Mouse (Mus musculus) gonadal fat pad, adult 2 months (tissue): ENCODE measurements around the gene Pus10. TPM values are rescaled to one million over a fixed set of nuclear protein-coding genes. Genes with fewer than 3 reads are reported as not detected.
"Not testable (repeated sequence)": the region's sequence is repeated elsewhere in the genome, so short reads cannot be mapped to it uniquely, and the experiment has no call there.

Experiments
- DNase-seq: peaks from one replicate; pipeline ENCODE4 v3.0.0-alpha.2; 2012; ENCODE audit warnings: low read depth
- polyA plus RNA-seq: library from polyadenylated mRNA; depleted of rRNA; stranded (reverse); fragments of >200 nt; gene quantifications from 2 replicates; pipeline ENCODE4 v1.2.3, GENCODE M21; 2012; rRNA removed

Gene Pus10
- polyA plus RNA-seq, 1 experiment: 4.5 TPM

DNA sequence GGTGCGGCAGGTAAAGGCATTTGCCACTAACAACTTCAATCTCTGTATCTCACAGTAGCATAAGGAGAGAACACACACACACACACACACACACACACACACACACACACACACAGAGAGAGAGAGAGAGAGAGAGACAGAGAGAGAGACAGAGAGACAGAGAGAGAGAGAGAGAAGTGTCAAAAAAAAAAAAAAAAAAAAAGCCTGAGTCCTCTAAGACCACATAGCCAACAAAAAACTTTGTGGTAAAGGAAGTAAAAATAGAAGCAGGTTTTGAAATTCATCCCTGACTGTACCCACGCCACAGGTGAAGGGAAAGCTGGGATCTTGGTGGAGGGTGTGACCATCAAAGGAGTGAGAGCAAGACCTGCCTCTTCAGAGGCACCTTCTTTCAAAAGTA is 92.7 kb downstream of the Pus10 start:
- no peak for DNase-seq

DNA sequence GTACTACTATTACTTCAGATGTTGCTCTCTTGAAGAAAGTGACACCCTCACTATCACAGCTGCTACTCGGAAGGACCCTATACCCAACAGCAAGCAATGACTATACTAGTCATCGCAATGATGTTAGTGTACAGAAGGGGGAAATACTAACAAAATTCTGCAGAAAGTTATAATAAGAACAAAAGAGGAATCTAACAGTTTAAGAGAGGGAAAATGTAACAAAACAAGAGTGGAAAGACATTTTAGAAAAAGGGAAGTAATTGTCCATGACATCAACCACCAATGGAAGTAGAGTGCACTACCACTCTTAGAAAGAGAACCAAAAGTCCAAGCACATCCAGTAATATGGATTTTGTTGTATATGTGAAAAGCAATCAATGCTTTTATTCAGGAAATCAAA is 97.2 kb downstream of the Pus10 start:
- no peak for DNase-seq

DNA sequence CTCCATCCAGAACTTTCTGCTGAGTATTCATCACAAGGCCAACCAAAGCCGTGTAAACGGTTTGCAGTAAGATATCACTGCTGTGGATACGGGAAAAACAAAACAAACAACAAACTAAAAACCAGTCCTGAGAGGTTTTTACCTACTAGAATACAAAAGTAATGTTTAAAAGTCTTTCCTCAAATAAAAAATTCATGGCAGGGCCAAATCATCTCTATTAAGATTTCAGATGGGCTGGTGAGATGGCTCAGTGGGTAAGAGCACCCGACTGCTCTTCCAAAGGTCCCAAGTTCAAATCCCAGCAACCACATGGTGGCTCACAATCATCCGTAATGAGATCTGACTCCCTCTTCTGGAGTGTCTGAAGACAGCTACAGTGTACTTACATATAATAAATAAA is 101.9 kb downstream of the Pus10 start:
- DNase-seq: not testable (repeated sequence)

DNA sequence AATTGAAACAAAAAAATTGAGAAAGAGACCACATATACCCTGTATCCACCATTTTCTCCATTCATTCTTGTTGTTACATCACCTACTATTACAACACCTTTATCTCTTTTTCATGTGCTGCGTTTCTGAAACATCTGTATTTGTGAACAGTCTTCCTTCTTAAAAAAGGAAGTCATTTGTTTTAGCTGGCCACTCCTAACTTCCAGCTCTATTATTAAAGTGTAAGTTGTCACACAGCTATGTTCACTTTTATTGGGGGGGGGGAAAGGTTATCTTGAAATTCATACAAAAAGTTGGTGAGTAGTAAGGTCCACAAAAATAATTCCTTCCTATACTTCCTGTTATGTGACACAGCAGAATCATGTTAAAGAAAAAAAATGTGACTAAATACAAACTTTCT is 102.5 kb downstream of the Pus10 start:
- no peak for DNase-seq

DNA sequence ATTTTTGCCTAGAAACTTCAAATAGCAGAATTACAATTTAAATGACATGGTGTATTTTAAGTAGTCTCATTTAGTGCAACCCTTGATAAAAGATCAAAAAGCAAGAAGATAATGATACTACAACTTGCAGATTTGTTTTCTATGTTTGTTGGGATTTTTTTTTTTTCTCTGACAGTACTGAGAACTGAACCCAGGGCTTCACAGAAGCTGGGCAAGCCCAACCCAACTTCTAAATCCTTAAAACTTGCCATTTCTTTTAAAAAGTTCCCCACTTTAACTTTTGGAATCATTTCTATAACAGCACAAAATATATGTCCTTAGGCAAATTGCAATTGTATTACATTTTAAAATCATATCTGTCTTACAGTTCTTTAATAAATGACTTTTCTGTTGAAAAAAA is 103.6 kb downstream of the Pus10 start:
- DNase-seq: no peak

DNA sequence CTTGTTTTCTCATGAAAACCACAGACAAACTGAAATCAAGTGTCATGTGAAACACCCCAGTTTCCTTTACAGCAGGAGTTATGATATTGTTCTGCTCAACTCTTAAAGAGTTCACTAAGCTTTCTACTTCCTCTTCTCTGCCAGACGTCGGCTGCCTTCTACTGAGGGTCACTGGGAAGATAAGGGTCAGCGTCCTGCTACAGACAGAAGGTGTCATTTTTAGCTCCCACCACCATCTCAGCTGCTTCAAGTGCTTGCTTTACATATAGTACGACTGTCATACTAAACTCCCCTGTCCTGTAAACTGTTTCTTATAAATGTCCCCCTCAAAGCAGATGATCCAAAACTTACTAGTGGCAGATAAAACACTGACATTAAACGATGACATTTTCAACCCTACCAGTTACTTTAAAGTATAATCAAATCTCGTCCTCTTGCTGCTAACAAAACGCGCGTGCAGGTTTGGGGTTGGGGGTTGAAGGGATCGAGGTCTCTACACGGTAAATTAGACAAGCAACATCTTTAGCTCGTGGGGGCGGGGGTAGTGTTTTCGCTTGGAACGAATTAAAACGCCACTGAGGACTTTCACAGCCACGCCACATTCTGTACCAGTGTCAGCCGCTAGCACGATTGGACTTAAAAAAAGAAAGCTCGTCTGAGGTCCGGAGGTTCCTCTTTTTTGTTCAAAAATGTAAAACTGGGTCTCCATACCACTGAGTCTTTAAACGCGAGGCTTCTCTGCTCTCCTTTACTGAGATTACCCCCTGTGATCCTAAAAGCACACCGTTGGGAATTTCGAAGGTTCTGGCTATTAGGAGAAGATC is 104.4 kb downstream of the Pus10 start:
- DNase-seq: no peak

DNA sequence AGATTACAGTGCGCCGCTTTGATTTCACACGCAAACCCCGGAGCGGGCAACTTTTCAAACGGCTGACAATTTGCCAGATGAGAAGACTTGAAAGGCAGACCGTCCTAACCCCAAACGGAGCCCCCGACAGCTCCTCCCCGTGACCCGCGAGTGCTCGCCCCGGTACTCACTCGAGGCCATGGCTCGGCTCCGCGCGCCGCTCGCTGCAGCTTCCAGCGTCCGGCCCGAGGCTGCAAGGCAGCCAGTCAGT is 105.0 kb downstream of the Pus10 start:
- no peak for DNase-seq

DNA sequence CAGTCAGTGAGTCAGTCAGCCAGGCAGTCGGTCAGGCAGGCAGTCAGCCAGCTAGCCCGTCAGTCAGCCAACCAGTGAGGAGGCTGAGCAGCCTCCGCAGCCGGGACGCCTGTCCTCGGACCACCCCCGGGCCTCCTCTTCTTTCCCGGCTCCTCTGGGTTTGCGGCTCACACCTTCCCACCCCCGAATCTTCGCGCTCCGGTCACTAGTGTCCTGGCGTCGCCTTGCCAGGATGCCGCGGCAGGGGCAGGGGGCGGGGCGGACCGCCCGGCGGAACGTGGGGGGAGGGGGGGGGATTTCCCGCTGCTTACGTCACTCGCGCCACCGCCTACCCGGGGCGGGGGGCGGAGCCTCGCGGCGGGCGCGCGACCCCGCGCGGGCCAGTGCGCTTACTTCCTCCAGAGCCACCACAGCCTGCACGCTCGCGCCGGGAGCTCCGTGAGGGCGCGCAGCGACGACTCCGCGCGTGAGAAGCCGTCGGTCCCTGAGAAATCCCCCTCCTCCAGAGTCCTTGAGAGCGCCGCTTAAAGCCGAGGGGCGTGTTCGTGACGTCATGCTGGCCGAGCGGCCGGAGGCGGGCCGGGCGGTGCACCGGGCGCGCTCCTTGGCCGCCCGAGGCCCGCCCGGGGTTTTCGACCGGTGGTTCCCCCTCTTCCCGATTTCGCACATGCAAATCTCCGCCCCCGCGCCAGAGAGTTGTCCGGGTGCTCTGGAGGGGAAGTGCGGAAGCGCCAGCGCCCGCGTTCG is 105.5 kb downstream of the Pus10 start, which contains the start of gene Rel:
TSS of gene Rel (minus strand) at position 211 of the 747 bp plus-strand sequence.
- peak; percentile 45 for DNase-seq

DNA sequence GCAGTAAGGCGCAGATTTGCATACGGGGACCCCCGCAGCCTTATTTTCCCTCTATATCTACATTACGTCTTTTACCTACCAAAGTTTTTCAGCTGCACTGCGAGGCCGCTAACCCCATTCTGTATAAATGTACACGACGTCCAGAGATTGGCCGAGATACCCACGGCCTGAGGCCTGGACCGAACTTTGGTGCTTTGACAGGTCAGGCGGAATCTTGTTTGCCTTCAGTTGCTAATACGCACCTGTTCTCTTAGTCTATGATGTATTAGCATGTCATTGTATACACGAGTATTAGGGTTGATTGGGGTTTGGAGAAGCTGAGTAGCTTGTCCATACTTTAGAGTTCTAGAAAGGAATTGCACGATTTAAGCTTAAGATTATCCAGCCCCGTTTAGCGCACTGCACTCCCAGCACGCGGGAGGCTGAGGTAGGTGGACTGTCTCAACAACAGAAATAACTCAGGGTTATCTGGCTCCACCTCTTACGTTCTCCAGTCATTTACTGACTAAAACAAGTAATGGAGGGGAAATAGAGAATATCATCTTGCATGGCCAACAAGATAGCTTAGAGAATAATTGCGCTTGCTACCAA is 106.1 kb downstream of the Pus10 start:
- DNase-seq: no peak

DNA sequence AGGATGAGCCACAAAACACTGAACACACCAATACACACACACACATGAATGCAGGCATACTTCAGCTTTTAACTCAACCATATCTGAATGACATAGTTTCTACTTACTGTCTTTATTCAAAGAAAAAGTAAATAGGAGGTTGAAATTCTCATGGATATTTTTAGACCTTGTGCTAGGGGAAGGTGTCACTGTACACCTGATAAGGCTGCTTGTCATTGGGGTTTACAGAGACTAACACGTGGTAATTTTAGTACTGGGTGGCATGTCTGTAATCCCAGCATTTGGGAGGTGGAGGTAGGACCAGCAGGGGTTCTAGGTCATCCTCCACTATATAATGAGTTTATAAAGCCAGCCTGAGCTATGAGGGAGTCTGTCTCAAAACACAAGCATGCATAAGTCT is 107.0 kb downstream of the Pus10 start:
- DNase-seq: no peak

DNA sequence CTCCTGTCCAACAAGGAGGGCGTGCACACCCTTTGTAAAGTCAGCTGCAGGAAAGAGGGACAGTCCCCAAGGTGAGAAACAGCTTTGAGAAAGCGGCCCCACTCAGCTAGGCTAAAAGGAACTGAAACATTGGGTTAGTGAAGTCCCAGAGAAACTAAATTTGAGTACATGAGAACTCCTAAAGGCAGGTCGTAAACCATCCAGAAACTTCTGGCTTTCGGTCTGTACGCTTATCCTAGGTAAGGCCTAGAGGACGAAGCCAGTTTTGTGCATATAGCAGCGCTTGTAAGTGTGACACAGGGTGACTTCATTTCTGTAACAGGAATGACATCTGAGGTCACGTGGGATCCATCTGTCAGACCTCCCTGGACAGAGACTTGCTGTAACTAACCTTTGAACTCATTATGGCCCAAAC is 113.3 kb downstream of the Pus10 start:
- no peak for DNase-seq

DNA sequence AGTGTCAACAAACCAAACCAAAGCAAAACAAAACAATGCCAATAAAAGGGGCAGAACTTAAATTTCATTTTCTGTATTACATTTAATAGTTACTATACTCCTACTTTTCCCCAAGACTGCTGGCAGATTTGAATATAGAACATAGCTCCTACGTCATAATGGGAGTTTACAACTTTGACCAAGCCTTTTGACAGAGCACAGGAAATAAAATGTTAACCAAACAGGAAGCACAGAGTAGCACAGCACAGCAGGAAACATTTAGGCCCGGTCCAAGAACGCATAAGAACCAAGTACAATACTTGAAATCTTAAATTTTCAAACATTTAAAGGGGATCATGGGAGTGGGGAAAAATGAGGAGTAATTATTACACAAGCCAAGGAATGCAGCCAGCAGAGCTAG is 116.6 kb downstream of the Pus10 start:
- DNase-seq: no peak

Other genes with a start within 250 kb of the Pus10 start
- 8.8 and 9.2 TPM in 2 replicates for gene Ahsa2, start 167.6 kb upstream of the Pus10 start, polyA plus RNA-seq
- 0.15 and 0.33 TPM in 2 replicates for gene 1700093K21Rik, start 144.5 kb upstream of the Pus10 start, polyA plus RNA-seq
- 4.5 and 5.2 TPM in 2 replicates for gene 0610010F05Rik, start 32.0 kb upstream of the Pus10 start, polyA plus RNA-seq
- 11.8 and 15.6 TPM in 2 replicates for gene Pex13, start 285 bp downstream of the Pus10 start, polyA plus RNA-seq
- 1.2 and 1.4 TPM in 2 replicates for gene Rel, start 105.3 kb downstream of the Pus10 start, polyA plus RNA-seq
- gene Papolg, start 229.6 kb downstream of the Pus10 start, polyA plus RNA-seq: 2.7 and 3.1 TPM in 2 replicates